Mouse (Mus musculus) ES-E14 (cell line): ENCODE results near the gene Pdyn. TPM values are rescaled to one million over a fixed set of nuclear protein-coding genes. Genes with fewer than 3 reads are reported as not detected.

Experiments used
- DNase-seq: peaks from one replicate; pipeline ENCODE4 v3.0.0-alpha.2; 2013; ENCODE audit warnings: low read depth, low spot score
- H3K27ac ChIP-seq: 2 replicates; pipeline ENCODE4 v1.5.1; 2012; ENCODE audit warnings: low read depth, mild to moderate bottlenecking, low read length, moderate library complexity, mixed read lengths; ENCODE audit not compliant: poor library complexity, insufficient read depth, severe bottlenecking
- H3K36me3 ChIP-seq: 2 replicates; pipeline ENCODE4 v1.6.1; 2012; ENCODE audit warnings: mild to moderate bottlenecking, low read length, moderate library complexity, mixed read lengths; ENCODE audit not compliant: control insufficient read depth, poor library complexity, insufficient read depth, severe bottlenecking
- H3K4me1 ChIP-seq, 2 experiments: fragments of 150-350 bp in 1 of 2; sonication (generic) in 1 of 2; 2 replicates each; pipeline ENCODE4 v1.6.1; 2012; ENCODE audit warnings: low read length in 2 of 2, mild to moderate bottlenecking in 1 of 2, mixed read lengths in 1 of 2; ENCODE audit not compliant: control insufficient read depth in 2 of 2, insufficient read depth in 2 of 2, poor library complexity in 1 of 2
- H3K4me3 ChIP-seq, 2 experiments: fragments of 150-350 bp in 1 of 2; sonication (generic) in 1 of 2; 2 replicates each; pipeline ENCODE4 v1.5.1; 2012; ENCODE audit warnings: low read length in 2 of 2, low read depth in 1 of 2, mild to moderate bottlenecking in 1 of 2, mixed read lengths in 1 of 2; ENCODE audit not compliant: insufficient read depth in 1 of 2, poor library complexity in 1 of 2, severe bottlenecking in 1 of 2
- H3K9ac ChIP-seq: 2 replicates; pipeline ENCODE4 v1.6.1; 2012; ENCODE audit warnings: low read depth, mild to moderate bottlenecking, low read length, mixed read lengths; ENCODE audit not compliant: poor library complexity, insufficient read depth, severe bottlenecking
- H3K9me3 ChIP-seq: fragments of 150-350 bp; sonication (generic); 2 replicates; pipeline ENCODE4 v1.6.1; 2012; ENCODE audit warnings: low read depth, mild to moderate bottlenecking, low read length; ENCODE audit not compliant: control insufficient read depth, insufficient read depth
- CHD2 ChIP-seq: IDR thresholded peaks from 2 replicates; pipeline ENCODE4 v1.6.1; 2014; ENCODE audit warnings: mild to moderate bottlenecking, low read depth, low read length, inconsistent platforms
- HCFC1 ChIP-seq: IDR thresholded peaks from 2 replicates; pipeline ENCODE4 v1.6.1; 2012; ENCODE audit warnings: low read length, inconsistent platforms, borderline replicate concordance; ENCODE audit not compliant: insufficient read depth
- MAFK ChIP-seq: IDR thresholded peaks from 2 replicates; pipeline ENCODE4 v1.6.1; 2014; ENCODE audit warnings: mild to moderate bottlenecking, low read depth, low read length, inconsistent platforms; ENCODE audit not compliant: insufficient read depth
- ZC3H11A ChIP-seq: IDR thresholded peaks from 2 replicates; pipeline ENCODE4 v1.6.1; 2012; ENCODE audit warnings: low read depth, mild to moderate bottlenecking, inconsistent platforms, low read length, borderline replicate concordance
- ZNF384 ChIP-seq: IDR thresholded peaks from 2 replicates; pipeline ENCODE4 v1.6.1; 2012; ENCODE audit warnings: low read depth, low read length, inconsistent platforms
- in situ Hi-C, 2 experiments: fragments of 600-800 bp; cut with MboI; formaldehyde crosslinking; loops; one replicate each; pipeline ENCODE4 v1.15.1; 2025; ENCODE audit warnings: low sequenced_read_pairs in 2 of 2, inconsistent platforms in 1 of 2; ENCODE audit not compliant: unreplicated experiment in 2 of 2
- total RNA-seq: library from RNA; depleted of rRNA; stranded (reverse); fragments of 300-350 nt; gene quantifications from 2 replicates; pipeline ENCODE4 v1.2.3, GENCODE M21; 2012

The Pdyn gene
- total RNA-seq, 1 experiment: 1.6 TPM

GRCm38 (mm10) chr2:129692694-129693093 lies 7.0 kb downstream of the Pdyn start:
- H3K9me3 ChIP-seq: no peaks in the 10 kb centered on the region
- H3K27ac ChIP-seq: no peak overlapping the region
- no peak for DNase-seq
- H3K36me3 ChIP-seq: no peaks in the 10 kb centered on the region
- H3K9ac ChIP-seq: no peak overlapping the region
- TF ChIP-seq HCFC1: no peak
- TF ChIP-seq MAFK: no peak
- no peak for TF ChIP-seq ZC3H11A
- TF ChIP-seq CHD2: no peak
- in situ Hi-C loops: loop anchor here in 1 of 2 experiments (25.0 kb wide), 1 partner anchor 170 kb away; no protein-coding TSS in a partner anchor
- H3K4me1 ChIP-seq: peaks cover 0 to 26% of the 10 kb centered on the region in 2 experiments; a peak in 2 of 4 replicates
- no peak overlapping the region for H3K4me3 ChIP-seq

GRCm38 (mm10) chr2:129689694-129690093 lies 9.9 kb downstream of the Pdyn start:
- DNase-seq: no peak
- H3K36me3 ChIP-seq: no peaks in the 10 kb centered on the region
- TF ChIP-seq ZC3H11A (no peak), MAFK (no peak), HCFC1 (no peak), CHD2 (no peak), ZNF384 (no peak)

GRCm38 (mm10) chr2:129688036-129688625 lies 11.5 kb downstream of the Pdyn start:
- peak overlapping the region; percentile 24; the same call in 1 of the 2 replicates for H3K9ac ChIP-seq
- in situ Hi-C loops: loop anchor here (10.0 to 25.0 kb wide), 2 partner anchors 174 to 187 kb away; no protein-coding TSS in a partner anchor
- no peaks in the 10 kb centered on the region for H3K36me3 ChIP-seq
- H3K4me3 ChIP-seq: peak overlapping the region; percentile 42 to 47; a peak in 3 of 4 replicates
- no peak overlapping the region for H3K27ac ChIP-seq
- H3K9me3 ChIP-seq: no peaks in the 10 kb centered on the region
- peaks cover 0 to 3% of the 10 kb centered on the region in 2 experiments; a peak in 1 of 4 replicates for H3K4me1 ChIP-seq
- DNase-seq: no peak
- TF ChIP-seq ZNF384: no peak
- no peak for TF ChIP-seq MAFK
- no peak for TF ChIP-seq ZC3H11A
- no peak for TF ChIP-seq HCFC1
- no peak for TF ChIP-seq CHD2

More at GRCm38 (mm10) chr2:129689694-129690093, 9.9 kb downstream of the Pdyn start:
- no peak overlapping the region for H3K4me3 ChIP-seq
- H3K9ac ChIP-seq: no peak overlapping the region
- H3K9me3 ChIP-seq: no peaks in the 10 kb centered on the region
- peaks cover 0 to 9% of the 10 kb centered on the region in 2 experiments; a peak in 2 of 4 replicates for H3K4me1 ChIP-seq
- in situ Hi-C loops: loop anchor here (10.0 to 25.0 kb wide), 2 partner anchors 173 to 185 kb away; no protein-coding TSS in a partner anchor
- H3K27ac ChIP-seq: no peak overlapping the region

DNA sequence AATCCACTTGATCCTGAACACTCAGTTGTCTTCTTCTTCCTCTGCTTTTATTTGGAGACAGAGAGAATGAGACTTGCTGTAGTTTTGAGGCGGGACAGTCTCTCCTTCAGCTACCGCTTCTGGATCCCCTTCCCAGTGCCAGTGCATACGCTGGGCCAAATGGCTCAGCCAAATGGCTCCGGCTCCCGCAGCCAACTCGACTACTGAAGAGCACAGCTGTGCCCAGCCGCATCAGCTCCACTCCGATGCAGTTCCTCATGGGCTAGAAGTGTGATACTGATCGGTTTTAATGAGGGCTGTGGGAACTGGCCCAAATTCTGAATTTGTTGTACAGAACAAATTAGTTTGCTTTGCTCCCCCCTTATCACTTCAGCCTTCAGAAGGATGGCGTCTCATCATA lies 12.7 kb downstream of the Pdyn start:
- Histone ChIP-seq H3K27ac (no peak overlapping the region), H3K36me3 (no peaks in the 10 kb centered on the region), H3K4me1 (no peaks in the 10 kb centered on the region), H3K9ac (no peak overlapping the region), H3K9me3 (no peaks in the 10 kb centered on the region), H3K4me3 (no peak overlapping the region)
- DNase-seq: no peak
- TF ChIP-seq CHD2 (no peak), MAFK (no peak), ZNF384 (no peak), HCFC1 (no peak), ZC3H11A (no peak)
- in situ Hi-C loops: loop anchor here (10.0 to 25.0 kb wide), 2 partner anchors 175 to 188 kb away; no protein-coding TSS in a partner anchor
